Mouse (Mus musculus) left cerebral cortex, postnatal 36 days (tissue): ENCODE results near the gene Dqx1. TPM values are rescaled to one million over a fixed set of nuclear protein-coding genes. Genes with fewer than 3 reads are reported as not detected.

Experiments used
- DNase-seq, 2 experiments: peaks; one replicate each; pipeline ENCODE4 v3.0.0; 2021 to 2022; ENCODE audit warnings: low spot score in 2 of 2, mixed read lengths in 1 of 2
- intact Hi-C: fragments of 180-260 bp; cut with DNase I; formaldehyde crosslinking; loops from one replicate; pipeline ENCODE4 v1.15.1; 2025
- total RNA-seq, 2 experiments: library from RNA; stranded (reverse); gene quantifications; 2 replicates each; pipeline ENCODE4 v1.2.3; 2021

The Dqx1 gene
- under 1 TPM; 0.37 to 0.97 TPM for total RNA-seq

DNA sequence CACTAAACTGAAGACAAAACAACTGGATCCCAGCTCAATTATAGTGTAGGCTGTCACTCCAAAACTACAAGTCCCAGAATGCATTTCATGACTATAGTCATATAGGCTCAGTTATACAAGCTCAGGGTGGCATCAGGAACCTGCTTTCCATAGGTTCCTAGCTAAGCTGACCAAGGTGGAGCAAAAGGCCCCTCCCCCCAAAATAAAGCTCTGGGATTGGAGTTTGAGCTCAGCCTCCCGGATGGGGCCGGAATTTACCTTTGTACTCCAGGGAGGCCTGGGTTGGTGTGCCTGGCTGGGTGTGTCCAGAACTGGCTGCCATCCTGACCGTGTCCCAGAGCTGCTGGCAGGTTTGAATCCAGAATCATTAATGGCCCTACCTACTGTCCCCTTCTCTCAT lies at the start of gene Dqx1:
Gene Dqx1 (plus strand): TSS at position 55 of the 400 bp plus-strand sequence.
- intact Hi-C loops: no loop called here
- no peak for DNase-seq

DNA sequence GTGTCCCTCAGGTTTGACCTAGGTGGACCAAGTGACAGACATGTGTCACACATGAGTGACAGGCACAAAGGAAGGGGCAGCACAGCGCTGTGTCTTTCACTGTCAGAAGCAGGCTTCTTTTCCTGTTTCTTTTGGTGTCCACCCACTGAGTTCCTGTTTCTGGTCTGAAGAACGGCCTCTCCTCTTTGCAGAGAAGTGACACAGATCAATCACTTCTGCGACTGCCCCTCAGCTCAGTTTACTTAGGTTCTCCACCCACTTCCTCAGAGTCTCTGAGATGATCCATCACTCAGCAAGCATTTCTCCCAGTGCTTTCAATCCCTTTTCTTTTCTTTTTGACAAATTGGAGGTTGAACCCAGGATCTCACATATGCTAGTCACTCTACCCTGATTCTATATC lies 49.0 kb upstream of the Dqx1 start:
- DNase-seq: no peak
- intact Hi-C loops: no loop called here

DNA sequence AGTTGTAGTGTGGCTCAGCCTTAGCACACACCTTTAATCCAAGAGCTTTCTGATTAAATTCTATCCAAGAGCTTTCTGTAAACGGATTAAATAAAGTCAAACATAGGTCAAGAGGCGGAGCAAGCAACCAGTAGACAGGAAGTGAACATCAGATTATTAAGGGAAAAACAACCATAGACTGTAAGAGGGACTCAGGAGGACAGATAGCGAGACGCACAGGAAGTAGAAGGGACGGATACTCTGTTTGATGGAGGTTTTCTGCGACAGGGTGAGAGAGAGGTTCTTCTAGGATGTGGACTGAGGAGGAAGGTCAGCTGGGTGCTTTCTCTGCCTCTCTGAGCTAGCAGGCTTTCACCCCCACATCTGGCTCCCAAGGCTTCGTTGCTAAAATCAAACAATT lies 47.6 kb upstream of the Dqx1 start:
- DNase-seq: no peak
- intact Hi-C loops: no loop called here

- intact Hi-C loops: no loop called here
- DNase-seq: no peak
Observed at GRCm38 (mm10) chr6:83011255-83011654, 46.4 kb upstream of the Dqx1 start.

- no peak for DNase-seq
- intact Hi-C loops: no loop called here
Observed at GRCm38 (mm10) chr6:83011756-83012155, 45.9 kb upstream of the Dqx1 start.

DNA sequence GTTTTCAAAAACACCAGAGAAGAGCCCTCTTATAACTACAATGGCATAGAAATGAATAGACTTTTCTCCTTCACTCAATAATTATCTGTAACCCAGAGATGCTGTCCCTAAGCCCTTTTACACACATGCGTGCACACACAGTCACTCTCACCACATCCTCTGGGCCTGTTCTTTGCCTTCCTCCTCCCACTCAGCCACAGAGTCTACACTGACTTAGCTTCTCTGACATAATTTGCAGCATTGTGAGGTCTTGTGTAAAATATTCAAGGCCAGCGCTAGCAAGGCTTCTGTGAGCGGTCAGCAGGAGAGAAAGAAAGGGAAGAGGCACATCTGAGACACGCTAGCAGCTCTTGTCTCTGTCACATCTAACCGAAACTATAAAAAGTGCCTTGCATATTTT lies 44.2 kb upstream of the Dqx1 start:
- intact Hi-C loops: no loop called here
- no peak for DNase-seq

GRCm38 (mm10) chr6:83014482-83015466 lies 42.9 kb upstream of the Dqx1 start:
- intact Hi-C loops: no loop called here

DNA sequence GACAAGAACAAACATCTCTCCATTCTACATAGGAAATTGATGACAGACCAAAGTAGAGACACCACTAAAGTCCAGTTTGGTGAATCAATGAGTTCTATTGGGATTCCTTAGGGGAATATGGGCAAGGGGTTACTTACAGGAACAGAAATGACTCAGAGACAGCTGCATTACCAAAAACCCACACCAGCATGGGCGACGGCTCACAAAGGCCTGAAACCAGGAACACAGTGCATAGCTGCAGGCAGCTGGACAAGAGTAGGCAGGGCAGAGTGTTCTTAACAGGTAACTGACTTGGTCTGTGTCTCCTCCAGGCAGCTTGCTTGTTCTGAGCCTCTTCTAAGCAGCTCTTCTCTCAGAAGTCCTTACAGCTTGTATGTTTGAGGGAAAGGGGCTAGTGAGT lies 41.9 kb upstream of the Dqx1 start:
- intact Hi-C loops: no loop called here
- no peak for DNase-seq

More at GRCm38 (mm10) chr6:83014482-83015466, 42.9 kb upstream of the Dqx1 start:
- DNase-seq: no peak

- no peak for DNase-seq
- intact Hi-C loops: no loop called here
Observed at GRCm38 (mm10) chr6:83017190-83017589, 40.5 kb upstream of the Dqx1 start.

- no peak for DNase-seq
- intact Hi-C loops: no loop called here
Observed at GRCm38 (mm10) chr6:83019044-83019443, 38.6 kb upstream of the Dqx1 start.

DNA sequence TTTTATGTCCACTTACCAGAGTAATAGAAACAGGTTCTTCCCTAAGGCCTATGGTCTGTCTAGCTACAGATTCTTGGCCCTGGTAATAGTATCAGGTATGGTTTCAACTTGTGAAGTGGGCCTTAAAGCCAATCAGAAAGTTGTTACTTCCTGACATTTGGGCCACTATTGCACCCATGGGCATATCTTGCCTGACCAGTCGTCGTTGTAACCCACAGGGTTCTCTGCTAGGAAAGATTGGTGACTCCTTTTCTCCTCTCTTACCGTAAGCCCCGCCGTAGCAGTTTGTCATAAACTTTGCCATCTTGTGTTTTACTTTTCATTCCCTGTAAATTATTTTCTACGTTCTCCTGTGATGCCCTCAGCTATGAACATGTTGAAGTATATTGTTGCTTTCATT lies 37.5 kb upstream of the Dqx1 start:
- intact Hi-C loops: no loop called here
- no peak for DNase-seq

GRCm38 (mm10) chr6:83020836-83021593 lies 36.6 kb upstream of the Dqx1 start:
- intact Hi-C loops: no loop called here
- DNase-seq: no peak

- intact Hi-C loops: no loop called here
- DNase-seq: no peak
Observed at GRCm38 (mm10) chr6:83023008-83023407, 34.6 kb upstream of the Dqx1 start.

- intact Hi-C loops: no loop called here
- no peak for DNase-seq
Observed at GRCm38 (mm10) chr6:83023786-83024185, 33.9 kb upstream of the Dqx1 start.

DNA sequence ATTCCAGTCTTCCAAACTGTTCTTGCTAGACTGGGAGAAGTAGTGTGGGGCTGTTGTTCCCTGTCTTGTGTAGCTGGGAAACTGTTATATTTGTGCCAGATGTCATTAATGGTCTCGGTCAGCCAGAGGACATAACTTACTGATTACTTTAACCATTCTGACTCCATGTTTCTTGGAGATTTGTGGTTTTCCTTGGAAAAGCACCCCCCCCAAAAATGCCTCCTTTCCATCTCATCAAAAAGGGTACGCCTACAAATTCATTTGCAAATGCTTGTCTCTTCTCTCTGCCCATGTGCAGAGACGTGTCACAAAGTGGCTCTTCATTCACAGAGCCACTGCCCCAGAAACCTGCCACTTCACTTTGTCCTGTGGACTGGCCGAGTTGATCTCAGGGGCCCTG lies 33.2 kb upstream of the Dqx1 start:
- intact Hi-C loops: no loop called here
- no peak for DNase-seq

DNA sequence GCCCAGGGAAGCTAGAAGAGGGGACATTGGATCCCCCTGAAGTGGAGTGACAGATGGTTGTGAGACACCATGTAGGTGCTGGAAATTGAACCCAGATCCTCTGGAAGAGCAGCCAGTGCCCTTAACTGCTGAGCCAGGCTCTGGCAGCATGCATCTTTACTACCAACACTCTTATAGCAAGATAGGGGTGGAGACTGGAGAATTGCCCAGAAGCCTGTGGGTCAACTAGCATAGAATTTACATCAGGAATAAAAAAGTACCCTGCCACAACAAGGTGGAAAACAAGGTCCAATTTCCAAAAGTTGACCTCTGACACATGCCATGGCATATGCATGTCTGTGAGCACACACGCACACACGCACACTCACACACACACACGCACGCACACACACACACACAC lies 32.4 kb upstream of the Dqx1 start:
- intact Hi-C loops: no loop called here
- no peak for DNase-seq

DNA sequence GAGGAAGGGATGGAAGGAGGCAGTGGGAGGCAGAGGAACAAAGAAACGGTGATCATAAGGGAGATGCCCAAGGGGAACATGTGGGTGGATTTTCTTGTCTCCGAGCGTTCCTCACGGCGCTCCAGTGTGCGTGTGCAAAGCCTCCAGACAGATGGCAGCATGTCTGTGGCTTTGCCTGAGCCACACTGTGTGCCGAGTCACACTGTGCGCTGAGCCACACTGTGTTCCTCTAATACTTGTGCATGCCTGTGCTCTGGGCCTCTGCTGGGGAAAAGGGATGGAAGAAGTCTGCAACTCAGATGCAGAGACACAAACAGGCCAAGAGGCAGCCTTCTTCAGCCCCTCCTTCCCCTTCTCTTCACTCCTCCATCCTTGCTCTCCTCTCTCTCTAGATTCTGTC lies 30.4 kb upstream of the Dqx1 start:
- intact Hi-C loops: no loop called here
- DNase-seq: no peak

- no peak for DNase-seq
- intact Hi-C loops: no loop called here
Observed at GRCm38 (mm10) chr6:83027706-83028105, 29.9 kb upstream of the Dqx1 start.

DNA sequence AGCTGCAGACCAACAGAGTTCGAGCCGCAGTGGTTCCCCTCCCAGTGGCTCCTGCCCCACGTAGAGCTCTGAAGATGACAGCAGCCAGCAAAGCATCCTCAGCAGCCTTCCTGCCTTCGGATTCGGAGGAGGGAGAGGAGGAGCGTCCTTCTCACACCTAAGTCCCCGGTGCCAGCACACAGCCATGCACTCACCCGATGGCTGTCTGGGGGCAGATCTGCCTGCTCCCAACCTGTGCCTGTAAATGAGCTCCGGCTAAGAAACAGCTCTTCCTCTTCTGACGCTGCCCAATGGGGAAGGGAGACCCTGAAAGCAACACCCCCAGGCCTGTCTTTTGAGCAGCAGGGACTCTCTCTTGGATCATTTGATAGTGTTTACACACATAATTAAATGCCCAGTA lies 27.9 kb upstream of the Dqx1 start:
- intact Hi-C loops: no loop called here

DNA sequence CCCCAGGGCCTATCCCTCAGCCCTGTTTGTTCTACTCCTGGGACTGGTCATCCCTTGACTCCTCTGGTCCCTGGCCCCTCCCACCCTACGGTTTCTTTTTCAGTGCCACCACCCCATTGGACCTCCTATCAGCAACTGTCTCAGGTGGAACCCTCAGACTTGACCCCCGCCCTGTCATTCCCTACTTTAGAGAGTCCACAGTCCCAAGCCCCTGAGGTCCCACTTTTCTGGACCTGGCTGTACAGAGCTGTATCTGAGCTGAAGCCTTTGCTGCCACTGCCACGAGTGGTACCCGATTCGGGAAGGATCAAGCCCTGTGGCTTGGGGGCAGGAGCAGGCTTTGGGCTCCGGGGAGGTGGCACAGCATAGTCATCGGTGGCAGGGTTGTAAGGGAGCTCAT lies 26.5 kb upstream of the Dqx1 start:
- intact Hi-C loops: no loop called here
- DNase-seq: no peak

More for the DNA sequence above, 27.9 kb upstream of the Dqx1 start:
- no peak for DNase-seq
